Mouse (Mus musculus) ES-E14 (cell line): Measurements from ENCODE around the gene Pcdh15. TPM values are rescaled to one million over a fixed set of nuclear protein-coding genes. Genes with fewer than 3 reads are reported as not detected.

ENCODE experiments used
- DNase-seq: peaks from one replicate; pipeline ENCODE4 v3.0.0-alpha.2; 2013; ENCODE audit warnings: low read depth, low spot score
- H3K27ac ChIP-seq: 2 replicates; pipeline ENCODE4 v1.5.1; 2012; ENCODE audit warnings: low read depth, mild to moderate bottlenecking, low read length, moderate library complexity, mixed read lengths; ENCODE audit not compliant: poor library complexity, insufficient read depth, severe bottlenecking
- H3K36me3 ChIP-seq: 2 replicates; pipeline ENCODE4 v1.6.1; 2012; ENCODE audit warnings: mild to moderate bottlenecking, low read length, moderate library complexity, mixed read lengths; ENCODE audit not compliant: control insufficient read depth, poor library complexity, insufficient read depth, severe bottlenecking
- H3K4me1 ChIP-seq, 2 experiments: fragments of 150-350 bp in 1 of 2; sonication (generic) in 1 of 2; 2 replicates each; pipeline ENCODE4 v1.6.1; 2012; ENCODE audit warnings: low read length in 2 of 2, mild to moderate bottlenecking in 1 of 2, mixed read lengths in 1 of 2; ENCODE audit not compliant: control insufficient read depth in 2 of 2, insufficient read depth in 2 of 2, poor library complexity in 1 of 2
- H3K4me3 ChIP-seq, 2 experiments: fragments of 150-350 bp in 1 of 2; sonication (generic) in 1 of 2; 2 replicates each; pipeline ENCODE4 v1.5.1; 2012; ENCODE audit warnings: low read length in 2 of 2, low read depth in 1 of 2, mild to moderate bottlenecking in 1 of 2, mixed read lengths in 1 of 2; ENCODE audit not compliant: insufficient read depth in 1 of 2, poor library complexity in 1 of 2, severe bottlenecking in 1 of 2
- H3K9ac ChIP-seq: 2 replicates; pipeline ENCODE4 v1.6.1; 2012; ENCODE audit warnings: low read depth, mild to moderate bottlenecking, low read length, mixed read lengths; ENCODE audit not compliant: poor library complexity, insufficient read depth, severe bottlenecking
- H3K9me3 ChIP-seq: fragments of 150-350 bp; sonication (generic); 2 replicates; pipeline ENCODE4 v1.6.1; 2012; ENCODE audit warnings: low read depth, mild to moderate bottlenecking, low read length; ENCODE audit not compliant: control insufficient read depth, insufficient read depth
- CHD2 ChIP-seq: IDR thresholded peaks from 2 replicates; pipeline ENCODE4 v1.6.1; 2014; ENCODE audit warnings: mild to moderate bottlenecking, low read depth, low read length, inconsistent platforms
- HCFC1 ChIP-seq: IDR thresholded peaks from 2 replicates; pipeline ENCODE4 v1.6.1; 2012; ENCODE audit warnings: low read length, inconsistent platforms, borderline replicate concordance; ENCODE audit not compliant: insufficient read depth
- MAFK ChIP-seq: IDR thresholded peaks from 2 replicates; pipeline ENCODE4 v1.6.1; 2014; ENCODE audit warnings: mild to moderate bottlenecking, low read depth, low read length, inconsistent platforms; ENCODE audit not compliant: insufficient read depth
- ZC3H11A ChIP-seq: IDR thresholded peaks from 2 replicates; pipeline ENCODE4 v1.6.1; 2012; ENCODE audit warnings: low read depth, mild to moderate bottlenecking, inconsistent platforms, low read length, borderline replicate concordance
- ZNF384 ChIP-seq: IDR thresholded peaks from 2 replicates; pipeline ENCODE4 v1.6.1; 2012; ENCODE audit warnings: low read depth, low read length, inconsistent platforms
- in situ Hi-C, 2 experiments: fragments of 600-800 bp; cut with MboI; formaldehyde crosslinking; loops; one replicate each; pipeline ENCODE4 v1.15.1; 2025; ENCODE audit warnings: low sequenced_read_pairs in 2 of 2, inconsistent platforms in 1 of 2; ENCODE audit not compliant: unreplicated experiment in 2 of 2
- total RNA-seq: library from RNA; depleted of rRNA; stranded (reverse); fragments of 300-350 nt; gene quantifications from 2 replicates; pipeline ENCODE4 v1.2.3, GENCODE M21; 2012

Pcdh15 gene
- total RNA-seq, 1 experiment: 0.04 TPM

DNA sequence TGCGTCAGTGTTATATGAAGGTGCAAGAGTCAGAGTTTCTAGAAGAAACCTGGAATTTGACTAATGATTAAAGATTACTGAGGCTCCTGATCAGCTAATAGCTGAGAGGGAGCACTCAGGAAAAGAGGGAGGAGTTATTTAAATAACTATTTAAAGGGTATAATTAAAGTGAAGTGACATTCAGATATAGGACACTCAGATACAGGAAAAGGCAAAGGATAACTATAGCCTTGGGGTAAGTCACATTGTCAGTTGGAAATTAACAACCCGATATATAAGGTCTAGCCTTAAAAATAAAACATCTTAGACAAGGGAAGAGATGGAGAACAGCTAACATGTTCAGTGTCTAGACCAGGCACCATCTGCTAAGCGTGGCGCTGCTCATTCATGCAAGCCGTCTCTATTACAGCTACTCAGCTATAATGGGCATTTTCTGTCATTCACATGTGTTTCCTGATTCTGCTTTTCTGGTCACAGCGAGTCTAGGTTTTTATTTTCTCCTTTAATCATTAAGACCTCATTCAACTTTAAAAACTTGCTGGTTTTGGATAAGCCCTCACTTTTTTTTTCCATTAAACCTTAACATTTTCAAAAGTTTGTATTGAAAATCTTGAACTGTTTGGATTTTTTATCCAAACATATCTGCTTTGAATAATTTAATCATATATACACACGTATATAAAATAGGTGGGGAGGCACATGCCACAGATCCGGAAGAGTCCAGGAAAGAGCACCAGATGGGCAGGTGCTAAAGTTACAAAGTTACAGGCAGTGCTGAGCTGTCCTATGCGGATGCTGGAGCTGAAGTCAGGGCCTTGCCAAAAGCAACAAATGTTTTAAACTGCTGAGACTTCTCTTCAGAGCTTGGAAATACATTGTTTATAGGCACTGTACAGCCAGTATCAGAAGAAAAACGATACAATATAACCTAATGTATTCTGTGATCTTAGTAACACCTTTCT, 1288.7 kb downstream of the Pcdh15 start:
- in situ Hi-C loops: no loop called here
- Histone ChIP-seq H3K27ac (no peak overlapping the region), H3K9me3 (no peaks in the 10 kb centered on the region), H3K36me3 (no peaks in the 10 kb centered on the region), H3K4me1 (no peaks in the 10 kb centered on the region), H3K4me3 (no peak overlapping the region), H3K9ac (no peak overlapping the region)
- no peak for DNase-seq
- no peak for TF ChIP-seq ZC3H11A
- TF ChIP-seq MAFK: no peak
- no peak for TF ChIP-seq CHD2
- no peak for TF ChIP-seq HCFC1

DNA sequence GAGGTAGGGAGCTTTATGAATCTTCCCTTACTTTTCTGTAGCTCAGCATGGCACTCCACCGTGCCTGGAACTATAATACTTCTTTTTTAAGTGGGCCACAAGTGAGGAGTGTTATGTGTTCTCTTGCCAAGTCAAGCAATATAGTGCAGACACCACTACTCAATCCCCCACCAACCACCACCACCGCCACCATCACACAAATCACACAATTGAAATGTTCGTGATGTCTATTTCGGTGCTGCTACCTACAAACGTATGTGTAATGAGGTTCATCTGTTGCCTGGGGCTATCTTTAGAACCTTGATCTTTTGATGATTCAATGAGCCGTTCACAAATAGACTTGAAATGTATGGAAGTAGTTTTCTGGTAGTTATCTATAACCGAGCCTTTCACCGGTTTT, 1304.0 kb downstream of the Pcdh15 start:
- no peaks in the 10 kb centered on the region for H3K4me1 ChIP-seq
- H3K9ac ChIP-seq: no peak overlapping the region
- no peaks in the 10 kb centered on the region for H3K9me3 ChIP-seq
- no peaks in the 10 kb centered on the region for H3K36me3 ChIP-seq
- no peak for TF ChIP-seq ZNF384
- TF ChIP-seq CHD2: no peak
- no peak for TF ChIP-seq ZC3H11A
- TF ChIP-seq MAFK: no peak
- TF ChIP-seq HCFC1: no peak
- no peak overlapping the region for H3K27ac ChIP-seq
- in situ Hi-C loops: no loop called here
- no peak overlapping the region for H3K4me3 ChIP-seq
- DNase-seq: no peak

DNA sequence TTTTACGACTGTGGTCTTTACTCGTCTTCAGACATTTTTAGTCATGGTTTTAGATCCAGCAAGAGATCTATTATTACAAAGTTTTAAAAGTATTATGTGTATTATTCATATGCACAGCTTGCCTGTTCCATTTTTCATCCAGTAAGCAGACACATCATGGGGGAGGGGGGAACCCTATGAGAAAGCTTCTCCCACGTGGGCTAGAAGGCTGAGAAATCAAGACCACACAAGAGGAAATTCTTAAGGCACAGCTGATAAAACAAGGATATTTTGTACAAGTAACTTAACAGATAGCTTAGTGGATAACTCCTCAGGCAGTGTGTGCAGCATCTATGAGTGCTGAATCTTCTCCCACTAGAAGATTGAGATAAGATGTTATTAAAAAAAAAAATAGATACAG, 1314.9 kb downstream of the Pcdh15 start:
- Histone ChIP-seq H3K27ac (no peak overlapping the region), H3K9me3 (no peaks in the 10 kb centered on the region), H3K36me3 (no peaks in the 10 kb centered on the region), H3K4me1 (no peaks in the 10 kb centered on the region), H3K4me3 (no peak overlapping the region), H3K9ac (no peak overlapping the region)
- TF ChIP-seq ZNF384: no peak
- TF ChIP-seq MAFK: no peak
- TF ChIP-seq CHD2: no peak
- no peak for TF ChIP-seq ZC3H11A
- no peak for TF ChIP-seq HCFC1
- in situ Hi-C loops: no loop called here
- no peak for DNase-seq

DNA sequence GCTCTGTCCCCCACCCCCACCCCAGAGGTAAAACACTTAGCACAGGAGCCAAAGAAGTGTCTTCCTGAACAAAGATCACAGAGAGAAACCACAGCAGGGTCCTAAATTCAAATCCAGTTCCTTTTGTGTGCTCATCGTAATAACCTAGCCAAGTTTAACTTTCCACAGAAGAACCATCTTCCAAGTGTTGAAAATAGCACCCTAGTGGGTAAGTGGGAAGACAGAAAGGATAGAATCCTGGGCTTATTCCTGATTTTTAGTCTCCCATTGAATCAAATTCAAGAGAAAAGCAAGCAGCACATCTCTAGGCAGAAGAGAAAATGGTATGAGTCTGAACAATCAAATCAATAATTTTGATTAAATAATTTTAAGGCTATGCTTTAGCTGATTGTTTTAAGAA, 1315.8 kb downstream of the Pcdh15 start:
- no peak for DNase-seq
- in situ Hi-C loops: no loop called here
- Histone ChIP-seq H3K27ac (no peak overlapping the region), H3K4me1 (no peaks in the 10 kb centered on the region), H3K9me3 (no peaks in the 10 kb centered on the region), H3K9ac (no peak overlapping the region), H3K4me3 (no peak overlapping the region), H3K36me3 (no peaks in the 10 kb centered on the region)
- TF ChIP-seq CHD2 (no peak), ZC3H11A (no peak), HCFC1 (no peak), ZNF384 (no peak), MAFK (no peak)
